Mouse (Mus musculus) right cerebral cortex, postnatal 14 days (tissue): ENCODE results near the gene Mif.

ENCODE experiments used
- DNase-seq: peaks from one replicate; pipeline ENCODE4 v3.0.0; 2022

Mif gene

DNA sequence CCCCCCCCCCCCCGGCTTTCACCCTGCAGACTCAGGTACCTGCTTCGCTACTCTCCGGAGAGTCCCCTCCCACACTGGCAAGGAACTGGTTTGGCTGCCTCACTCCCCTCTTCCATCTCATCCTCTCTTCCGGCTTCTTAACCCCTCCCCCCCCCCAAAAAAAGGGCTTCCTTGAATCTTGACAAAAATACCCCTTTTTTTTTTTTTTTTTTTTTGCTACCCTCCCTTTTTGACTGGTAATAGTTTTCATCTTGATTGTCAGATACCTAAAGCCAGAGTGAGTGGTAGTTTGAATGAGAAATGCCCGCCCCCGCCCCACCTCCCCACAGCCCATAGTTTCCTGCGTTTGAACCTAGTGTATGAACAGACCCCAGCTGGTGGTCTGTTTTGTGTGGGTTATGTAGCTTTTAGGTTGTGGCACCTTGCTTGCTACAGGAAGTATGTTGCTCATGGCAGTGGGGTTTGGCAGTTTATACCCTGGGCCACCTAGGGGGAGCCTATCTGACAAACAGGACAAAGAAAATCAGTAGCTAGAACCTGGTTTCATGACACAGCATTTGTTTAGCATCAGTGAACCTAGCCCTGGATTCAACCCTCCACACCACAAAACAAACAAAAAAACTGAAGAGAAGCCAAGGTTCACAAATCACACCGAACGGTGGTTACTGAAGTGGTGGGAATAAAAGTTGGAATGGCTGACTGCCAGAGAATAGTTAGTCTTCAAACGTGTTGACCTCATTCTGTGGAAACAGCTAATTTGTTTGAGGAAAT is 24.1 kb downstream of the Mif start:
- no peak for DNase-seq

DNA sequence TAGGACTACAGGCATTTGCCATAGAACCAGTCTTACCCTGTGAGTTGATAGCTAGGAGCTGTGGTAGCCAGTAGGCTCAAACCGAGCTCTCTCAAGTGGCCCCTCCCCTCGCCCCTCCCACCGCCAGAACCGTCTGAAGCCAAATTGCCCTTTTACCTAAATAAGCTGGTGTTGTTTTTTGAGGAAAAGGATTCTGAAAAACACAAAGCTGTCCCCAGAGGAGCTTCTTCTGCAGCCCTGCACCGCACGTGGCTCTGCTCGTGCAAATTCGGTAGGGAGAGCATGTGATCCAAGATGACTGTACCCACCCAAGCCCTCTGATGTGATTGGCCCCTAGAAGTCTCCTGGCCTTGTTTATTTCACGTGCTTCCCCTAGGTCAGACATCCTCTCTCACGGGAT is 24.7 kb downstream of the Mif start:
- DNase-seq: no peak

DNA sequence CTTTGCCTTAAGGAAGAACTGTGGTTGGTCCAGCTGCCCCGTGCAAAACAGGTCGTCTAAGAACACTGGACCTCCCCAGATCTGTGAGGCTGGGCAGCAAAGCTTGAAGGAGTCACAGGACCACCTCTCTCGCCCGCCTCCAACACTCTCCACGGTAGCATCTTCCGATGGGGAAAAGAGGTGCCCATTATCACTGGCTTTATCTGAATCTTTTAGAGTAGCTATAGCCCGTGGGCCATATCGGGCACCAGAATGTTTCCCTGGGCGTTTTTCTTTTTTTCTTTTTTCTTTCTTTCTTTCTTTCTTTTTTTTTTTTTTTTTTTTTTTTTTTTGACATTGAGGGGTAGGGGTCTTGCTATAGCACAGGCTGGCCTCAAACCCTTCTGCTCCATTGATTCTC is 25.3 kb downstream of the Mif start:
- DNase-seq: no peak

GRCm38 (mm10) chr10:75834250-75834649 is 25.8 kb downstream of the Mif start:
- peak; percentile 64 for DNase-seq

GRCm38 (mm10) chr10:75833456-75834080 is 26.5 kb downstream of the Mif start:
- DNase-seq: no peak

GRCm38 (mm10) chr10:75832272-75832895 is 27.7 kb downstream of the Mif start:
- DNase-seq: peak; percentile 64

DNA sequence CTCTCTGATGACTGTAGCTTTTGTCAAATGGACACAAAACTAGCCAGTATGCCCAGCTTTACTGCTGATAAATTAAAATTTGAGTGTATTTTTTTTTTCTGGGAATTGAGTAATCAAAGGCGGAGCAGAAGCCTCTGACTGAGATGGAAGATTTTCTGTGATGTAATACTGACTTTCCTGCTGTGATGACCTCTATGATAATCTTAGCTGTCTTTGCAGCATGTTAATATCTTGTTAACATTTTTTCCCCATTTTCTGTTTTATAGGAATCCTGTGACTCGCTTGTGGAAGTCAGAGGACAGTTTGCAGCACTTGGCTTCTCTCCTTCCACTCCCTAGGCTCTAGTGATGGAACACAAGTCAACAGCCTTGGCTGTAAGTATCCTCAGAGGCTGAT is 29.8 kb downstream of the Mif start:
- DNase-seq: no peak

GRCm38 (mm10) chr10:75829529-75830274 is 30.3 kb downstream of the Mif start:
- no peak for DNase-seq

GRCm38 (mm10) chr10:75828500-75828931 is 31.5 kb downstream of the Mif start:
- no peak for DNase-seq

DNA sequence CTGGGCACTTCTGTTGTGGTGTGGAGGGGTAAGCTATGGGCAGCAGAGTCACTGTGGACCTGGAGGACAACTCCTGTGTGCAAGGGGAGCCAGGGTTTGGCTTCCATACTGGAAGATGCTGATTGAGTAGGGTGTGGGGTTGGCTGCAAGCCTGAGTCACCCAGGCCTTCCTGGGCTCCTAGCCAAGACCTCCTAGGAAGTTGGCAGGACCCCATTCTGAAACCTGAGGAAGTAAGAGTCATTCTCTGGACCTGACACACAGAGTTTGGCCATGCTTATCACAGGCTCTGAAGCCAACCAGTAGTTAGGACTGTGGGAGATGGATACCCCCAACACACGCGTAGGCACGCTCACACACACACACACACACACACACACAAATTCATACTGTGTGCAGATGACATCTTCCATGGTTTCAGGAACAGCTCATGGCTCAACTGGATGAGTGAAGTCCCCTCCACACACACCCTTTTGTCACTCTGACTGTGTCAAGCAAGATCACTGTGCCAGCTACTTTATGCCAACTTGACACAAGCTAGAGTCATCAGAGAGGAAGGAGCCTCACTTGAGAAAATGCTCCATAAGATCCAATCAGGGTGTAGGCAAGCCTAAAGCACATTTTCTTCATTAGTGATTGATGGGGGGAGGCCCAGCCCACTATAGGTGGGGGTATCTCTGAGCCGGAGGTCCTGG is 32.2 kb downstream of the Mif start:
- peak; percentile 40 for DNase-seq

GRCm38 (mm10) chr10:75824530-75824929 is 35.5 kb downstream of the Mif start:
- no peak for DNase-seq

DNA sequence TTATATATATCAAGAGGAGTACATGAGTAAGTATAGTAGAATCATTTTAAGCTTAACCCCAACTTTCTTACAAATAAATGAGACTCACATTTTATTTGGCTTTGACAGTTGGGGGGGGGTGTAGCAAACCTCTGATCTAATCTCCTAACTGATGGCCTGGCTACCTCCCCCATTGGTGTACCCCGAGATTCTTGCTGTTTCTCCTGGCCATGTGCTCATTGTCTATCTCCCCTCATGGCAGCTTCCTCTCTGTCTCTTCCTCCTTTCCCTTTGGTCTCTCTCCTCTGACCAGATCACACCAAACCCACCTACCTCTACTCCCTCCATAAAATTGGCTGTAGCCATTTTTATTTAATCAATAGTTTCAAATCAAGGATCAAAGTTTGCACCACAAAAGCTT is 36.3 kb downstream of the Mif start:
- no peak for DNase-seq

- DNase-seq: no peak
Measured at GRCm38 (mm10) chr10:75822443-75822842, 37.6 kb downstream of the Mif start, which contains the start of gene Gstt4. Gene Gstt4, minus strand, starts transcription at chr10:75822543.

DNA sequence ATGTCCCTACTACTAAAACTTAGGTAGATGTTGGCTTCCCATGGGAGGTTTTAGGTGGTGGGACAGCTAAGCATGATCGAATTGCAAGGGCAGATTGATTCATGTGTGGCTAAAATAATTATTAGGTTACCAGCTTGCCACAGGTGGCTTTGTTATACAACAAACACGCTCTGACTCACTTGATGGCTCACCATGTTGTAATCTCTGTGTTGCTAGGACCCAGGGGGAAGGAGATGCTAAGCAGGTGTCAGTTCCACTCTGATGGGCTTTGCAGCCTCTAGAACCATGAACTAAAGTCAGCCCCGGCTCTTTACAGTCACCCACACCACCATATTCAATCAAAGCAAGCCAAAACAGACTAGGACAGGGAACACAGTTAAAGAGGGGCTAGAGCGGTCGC is 40.2 kb downstream of the Mif start:
- DNase-seq: no peak

GRCm38 (mm10) chr10:75818641-75819040 is 41.4 kb downstream of the Mif start:
- no peak for DNase-seq
